Mouse (Mus musculus): ENCODE measurements around the gene Olfr374.

DNA sequence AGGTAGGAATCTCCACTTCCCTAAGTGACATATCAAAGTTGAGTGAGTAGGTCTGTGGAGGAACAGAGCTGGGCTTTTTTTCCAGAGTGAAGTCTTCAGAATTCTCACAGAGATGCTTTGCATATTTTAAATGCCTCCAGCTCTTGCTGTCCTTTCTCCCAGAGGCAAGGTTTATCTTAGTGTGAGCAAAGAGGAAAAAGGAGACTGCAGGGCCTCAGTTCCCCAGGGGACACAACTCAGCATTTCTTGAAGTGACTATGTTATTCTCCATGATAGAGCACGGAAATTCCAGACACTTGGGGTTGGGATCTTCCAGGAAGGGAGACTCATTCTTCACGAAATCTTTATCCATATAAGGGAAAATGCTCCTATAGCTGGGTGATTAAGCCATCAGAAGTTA is 40.4 kb downstream of the Olfr374 start:
- no peak for TF ChIP-seq CTCF (IDR thresholded peaks at IDR 0.05)
- no peak for TF ChIP-seq EP300 (IDR thresholded peaks at IDR 0.05; ENCODE audit: insufficient read depth, low read depth, low read length)
- TF ChIP-seq POLR2A (IDR thresholded peaks at IDR 0.05; ENCODE audit: insufficient read depth, low read depth, low read length) = no peak
